Mouse (Mus musculus): ENCODE results near the gene Ppargc1a. TPM values are rescaled to one million over a fixed set of nuclear protein-coding genes. Genes with fewer than 3 reads are reported as not detected.
A peak's percentile ranks its signal among the peaks of the same experiment; 100 is the strongest.

Gene Ppargc1a
- total RNA-seq, 2 experiments from 2014 or later: 120 to 159 TPM

DNA sequence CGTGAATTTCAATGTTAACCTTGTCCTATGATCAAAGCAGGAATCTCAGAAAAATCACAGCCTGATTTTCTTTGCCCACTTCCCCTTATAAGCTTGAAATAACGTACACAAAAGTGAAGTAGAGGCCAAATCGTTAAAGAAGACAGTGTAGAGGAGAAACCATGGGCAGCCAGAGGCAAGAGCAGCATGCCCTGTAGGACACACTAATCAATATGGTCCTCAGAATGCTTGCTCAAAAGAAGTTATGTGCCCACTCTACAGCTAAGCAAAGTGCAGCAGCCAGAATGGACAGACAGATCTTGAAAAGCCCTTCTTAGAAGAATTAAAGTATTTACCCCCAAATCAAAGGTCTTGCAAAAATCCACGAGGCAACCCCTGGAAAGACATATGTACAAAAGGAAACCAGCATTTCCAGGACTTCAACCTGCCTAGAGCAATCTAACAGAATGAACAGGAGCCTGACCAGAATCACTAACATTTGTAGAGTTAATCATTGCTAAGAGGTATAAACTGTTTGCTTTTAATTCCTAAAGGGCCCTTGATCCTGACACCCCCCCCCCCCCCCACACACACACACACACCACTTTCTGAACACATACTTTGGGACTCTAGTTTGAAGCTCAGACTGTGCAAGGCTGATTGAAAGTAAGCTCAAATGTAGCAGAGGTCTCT, 9.8 kb downstream of the Ppargc1a start:
- intact Hi-C loops (cut with DNase I): no loop called here
- no peak for DNase-seq

DNA sequence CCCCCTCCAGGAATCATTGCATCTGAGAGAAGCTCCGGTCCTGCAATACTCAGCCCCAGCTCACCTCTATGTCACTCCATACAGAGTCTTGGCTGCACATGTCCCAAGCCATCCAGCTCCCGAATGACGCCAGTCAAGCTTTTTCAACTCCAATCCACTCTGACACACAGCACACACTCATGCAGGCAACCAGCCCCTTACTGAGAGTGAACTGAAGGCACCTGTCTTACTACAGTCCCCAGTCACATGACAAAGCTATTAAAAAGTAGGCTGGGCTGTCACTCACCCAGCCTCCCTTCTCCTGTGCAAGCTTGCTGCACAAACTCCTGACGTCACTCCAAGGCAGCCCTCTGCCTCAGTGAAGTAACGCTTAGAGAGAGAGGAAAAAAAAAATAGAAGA, 13.9 kb downstream of the Ppargc1a start:
- intact Hi-C loops (cut with DNase I): loop anchor here (5.0 kb wide), 1 partner anchor 39 kb away; no protein-coding TSS in a partner anchor
- DNase-seq: peak; percentile 37 to 53

DNA sequence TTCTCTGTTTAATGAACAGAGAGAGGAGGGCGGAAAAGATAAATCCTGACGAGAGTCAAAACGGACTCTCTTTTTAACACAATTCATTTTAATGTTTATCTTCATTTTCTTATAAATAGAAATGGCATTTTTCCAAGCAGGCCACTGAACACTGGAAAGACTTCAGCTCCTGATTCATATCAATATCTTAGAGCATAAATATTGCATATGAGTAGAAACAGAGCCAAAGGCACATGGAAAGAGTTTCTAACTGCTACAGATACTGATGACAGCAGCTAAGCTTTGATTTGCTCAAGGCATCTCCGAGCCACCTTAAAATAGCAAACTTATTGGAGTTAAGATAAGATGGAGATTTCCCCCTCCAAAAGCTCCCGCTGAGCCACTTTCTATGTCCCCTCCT, 14.3 kb downstream of the Ppargc1a start:
- intact Hi-C loops (cut with DNase I): loop anchor here (5.0 kb wide), 1 partner anchor 39 kb away; no protein-coding TSS in a partner anchor
- no peak for DNase-seq

DNA sequence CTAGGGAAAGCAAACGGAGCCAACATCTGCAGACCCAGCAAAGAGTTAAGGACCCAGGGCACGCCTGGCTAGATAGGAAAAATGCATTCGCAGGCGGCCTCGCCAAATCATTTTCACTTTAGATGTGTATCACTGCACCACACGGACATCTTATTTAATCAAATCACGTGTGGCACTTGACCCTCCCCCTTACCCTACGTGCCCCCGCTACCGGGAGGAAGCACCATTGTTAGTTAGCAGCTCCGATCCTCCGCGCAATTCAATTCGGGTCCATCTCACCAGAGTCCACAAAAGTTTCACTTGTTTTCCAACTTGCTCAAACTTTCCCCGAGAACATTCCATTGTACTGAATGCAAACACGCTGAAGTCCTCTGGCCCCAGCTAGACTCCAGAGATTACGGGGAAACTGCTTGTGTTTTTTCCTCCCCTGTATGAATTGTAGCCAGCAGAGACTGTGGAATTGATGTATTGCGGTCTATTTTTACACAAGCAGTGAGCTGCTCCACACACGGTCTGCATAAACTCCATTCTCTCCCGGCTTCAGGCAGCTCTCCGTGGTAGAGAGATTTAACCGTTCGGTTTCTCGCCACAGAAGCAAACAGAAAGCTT, 14.9 kb downstream of the Ppargc1a start:
- peak; percentile 45 to 56 for DNase-seq
- intact Hi-C loops (cut with DNase I): loop anchor here (5.0 kb wide), 1 partner anchor 40 kb away; no protein-coding TSS in a partner anchor

DNA sequence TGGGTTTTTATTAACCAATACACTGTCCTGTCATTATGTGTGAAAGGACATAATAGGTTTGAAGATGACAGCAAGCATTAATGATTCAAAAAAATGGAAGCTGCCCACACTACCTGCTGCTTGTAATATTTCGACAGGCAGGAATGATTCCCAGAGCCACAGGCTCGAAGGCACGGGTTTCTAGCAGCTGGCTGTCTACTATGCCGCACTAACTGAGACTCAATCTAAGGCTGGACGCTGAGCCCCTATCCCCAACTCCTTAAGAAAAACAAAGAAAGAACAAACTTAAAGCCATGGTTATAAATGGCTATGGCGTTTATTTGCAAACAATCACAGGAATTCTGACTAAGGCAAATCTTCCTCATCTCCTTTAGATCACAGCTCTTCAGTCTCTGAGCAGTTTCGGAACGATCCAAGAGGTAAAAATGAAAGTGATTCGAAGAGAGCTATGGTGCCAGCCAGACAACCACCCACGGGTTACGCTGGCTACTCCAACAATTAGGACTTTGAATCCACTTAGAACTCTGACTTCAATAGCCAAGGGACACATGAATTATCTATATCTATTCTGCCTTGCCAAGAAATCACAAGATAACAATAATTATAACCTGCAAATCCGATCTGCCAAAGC, 15.6 kb downstream of the Ppargc1a start:
- DNase-seq: no peak
- intact Hi-C loops (cut with DNase I): loop anchor here (5.0 kb wide), 1 partner anchor 40 kb away; no protein-coding TSS in a partner anchor

DNA sequence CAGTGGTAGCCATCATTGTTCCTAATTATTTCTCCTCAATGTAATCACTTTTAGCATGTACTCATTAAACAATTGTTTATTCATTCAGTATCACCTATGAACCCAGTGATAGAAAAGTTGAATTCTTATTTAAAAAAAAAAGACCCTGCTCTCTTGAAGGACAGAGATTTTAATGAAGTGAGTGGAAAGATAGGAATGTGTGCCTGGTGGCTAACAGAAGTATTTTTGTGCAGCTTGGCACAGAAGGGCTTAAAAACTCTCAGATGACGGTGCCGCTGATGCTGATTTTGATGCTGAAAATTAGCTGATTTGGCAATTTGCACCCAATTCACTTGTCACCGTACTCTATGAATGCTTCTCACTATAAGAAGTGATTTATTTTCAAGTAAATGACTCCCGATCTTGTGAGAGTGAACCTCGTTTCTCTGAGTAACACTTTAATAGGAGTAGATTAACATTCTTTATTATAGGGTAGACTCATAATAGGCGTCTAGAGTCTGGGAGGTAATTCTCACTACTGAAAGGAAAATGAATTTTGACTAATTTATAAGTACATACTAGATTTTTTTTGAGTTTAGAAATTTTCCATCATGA, 20.0 kb downstream of the Ppargc1a start:
- intact Hi-C loops (cut with DNase I): no loop called here
- no peak for DNase-seq

DNA sequence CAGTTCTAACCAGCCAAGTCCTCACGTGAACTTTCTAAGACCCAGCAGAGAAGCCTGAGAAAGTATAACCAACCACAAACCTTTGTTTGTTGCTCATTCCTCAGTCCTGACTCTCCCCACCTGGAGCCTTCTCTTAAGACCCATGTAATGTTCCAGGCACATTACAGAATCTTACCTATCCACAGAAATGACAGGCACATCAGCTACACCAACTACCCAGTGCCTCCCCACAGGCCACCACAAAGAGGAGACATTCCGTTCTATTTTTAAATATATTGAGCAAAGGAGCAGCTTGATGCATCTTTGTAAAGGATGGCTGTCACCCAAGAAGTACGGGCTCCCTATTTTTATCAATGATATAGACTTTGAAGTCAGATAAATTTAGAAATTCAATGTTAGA, 20.7 kb downstream of the Ppargc1a start:
- intact Hi-C loops (cut with DNase I): no loop called here
- no peak for DNase-seq

DNA sequence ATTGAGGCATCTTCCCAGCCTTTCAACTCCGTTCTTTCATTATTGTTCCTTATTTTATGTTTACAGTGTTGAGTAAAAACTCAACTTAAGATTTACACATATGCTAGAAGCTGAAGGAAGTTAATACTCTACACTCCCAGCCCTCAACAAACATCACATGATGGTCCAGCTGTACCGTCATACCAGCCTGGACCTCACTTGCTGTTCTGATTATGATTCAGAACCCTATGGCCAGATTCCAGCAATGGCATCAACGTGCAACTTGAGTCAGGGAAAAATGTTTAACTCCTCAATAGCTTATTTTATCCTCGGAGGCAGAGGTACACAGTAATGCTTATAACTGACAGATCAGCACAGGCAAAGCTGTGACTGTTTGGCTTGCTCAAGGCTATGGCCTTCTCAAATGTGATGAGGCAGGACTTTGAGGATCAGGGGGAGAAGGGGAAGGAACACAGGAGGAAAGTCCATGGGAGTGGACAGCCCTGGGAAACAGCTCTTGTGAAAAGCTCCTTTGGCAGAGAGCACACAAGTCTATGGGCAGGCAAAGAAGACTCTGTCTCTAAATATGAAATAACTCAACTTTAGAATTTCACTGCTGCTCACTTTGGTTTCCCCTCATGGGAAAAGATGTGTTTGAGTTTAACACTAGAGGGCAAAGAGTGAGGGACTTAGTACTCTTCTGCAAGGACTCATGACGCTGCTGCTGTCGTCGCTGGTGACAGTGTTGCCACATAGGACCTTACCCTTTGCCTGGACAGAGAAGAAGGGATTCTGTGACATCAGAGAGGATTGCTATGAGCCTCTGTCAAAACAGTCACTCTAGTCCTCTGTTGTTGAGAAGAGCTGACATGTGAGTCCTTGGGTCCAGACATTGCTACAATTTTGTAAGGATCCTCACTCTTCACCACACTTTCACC, 22.1 kb downstream of the Ppargc1a start:
- intact Hi-C loops (cut with DNase I): no loop called here
- DNase-seq: no peak

DNA sequence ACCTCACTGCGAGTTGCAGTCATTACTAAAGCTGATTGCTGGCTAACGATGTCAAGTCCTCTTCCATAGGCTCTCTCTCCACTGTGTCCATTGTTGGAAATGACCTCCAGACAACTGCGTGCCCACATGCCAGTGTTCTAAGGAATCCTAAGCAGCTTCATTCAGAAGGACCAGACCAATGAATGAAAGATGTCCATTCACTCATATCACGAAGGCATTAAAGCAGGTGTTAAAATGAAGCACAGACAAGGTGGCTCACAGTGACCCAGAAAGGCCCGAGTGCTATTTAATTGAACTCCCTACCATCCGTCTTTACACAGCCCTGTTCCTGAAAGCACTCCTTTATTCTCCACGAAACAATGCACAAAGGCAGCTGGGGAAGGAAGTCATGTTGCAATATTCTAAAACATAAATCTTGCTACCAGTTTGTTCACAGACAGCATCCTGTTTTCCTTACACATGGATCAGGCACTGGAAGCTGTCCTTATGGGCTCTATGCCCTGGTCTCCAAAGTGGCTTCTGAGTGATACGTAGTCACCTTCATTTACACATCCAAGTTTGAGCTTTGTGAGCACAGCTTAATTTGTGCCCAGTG, 23.3 kb downstream of the Ppargc1a start:
- intact Hi-C loops (cut with DNase I): no loop called here
- DNase-seq: no peak

DNA sequence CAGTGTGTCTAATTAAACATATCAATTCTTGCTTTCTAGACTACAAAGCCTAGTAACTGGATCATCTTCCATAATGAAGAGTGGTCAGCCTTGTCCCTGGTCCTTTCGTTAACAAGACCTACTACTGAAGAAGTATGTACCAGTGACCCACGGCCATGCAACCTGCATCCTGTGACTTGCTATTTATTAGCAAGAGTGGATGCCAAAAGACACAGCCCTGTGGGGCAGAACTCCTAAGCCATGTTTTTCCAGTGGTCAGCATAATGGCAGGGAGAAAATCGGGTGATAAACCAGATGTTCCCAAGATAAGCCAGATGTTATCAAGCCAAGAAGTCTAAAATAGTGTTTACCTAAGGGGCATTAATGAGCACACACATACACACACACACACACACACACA, 26.0 kb downstream of the Ppargc1a start:
- intact Hi-C loops (cut with DNase I): no loop called here
- no peak for DNase-seq

DNA sequence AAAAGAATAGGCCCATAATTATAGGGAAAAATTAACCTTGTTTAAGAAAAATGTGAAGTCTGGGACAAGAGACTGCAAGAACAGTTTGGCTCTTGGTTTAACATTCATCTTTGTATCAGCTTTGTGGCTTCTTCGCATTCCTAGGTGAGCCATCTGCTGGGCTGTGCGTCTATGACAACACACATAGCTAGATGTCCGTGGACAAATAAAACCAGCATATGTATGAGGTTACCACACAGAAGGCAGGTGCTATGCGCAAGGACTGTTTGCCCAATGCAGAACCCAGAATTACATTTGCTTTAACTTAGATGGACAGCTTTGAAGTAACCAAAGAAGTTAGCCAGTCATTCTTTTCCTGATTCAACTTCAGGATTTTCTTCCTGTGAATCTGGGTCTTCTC, 26.7 kb downstream of the Ppargc1a start:
- intact Hi-C loops (cut with DNase I): no loop called here
- no peak for DNase-seq

DNA sequence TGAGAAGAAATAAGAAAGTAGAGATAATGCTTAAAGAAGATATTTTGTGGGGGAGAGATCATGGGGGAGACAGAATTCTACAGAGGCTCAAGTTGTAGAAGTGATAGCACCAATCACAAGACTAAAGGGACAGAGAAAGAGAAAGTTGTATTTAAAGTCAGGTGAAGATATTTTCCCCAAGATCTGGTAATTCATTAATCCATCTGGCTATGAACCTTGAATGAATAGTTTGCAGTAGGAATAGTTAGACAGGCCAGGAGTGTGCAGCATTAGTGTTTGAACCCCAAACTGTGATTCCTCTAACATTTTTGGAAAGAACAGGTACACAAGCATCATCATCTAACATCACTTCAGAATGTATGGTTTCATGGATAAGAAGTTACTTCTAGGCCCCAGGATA, 28.0 kb downstream of the Ppargc1a start:
- DNase-seq: no peak
- intact Hi-C loops (cut with DNase I): no loop called here

DNA sequence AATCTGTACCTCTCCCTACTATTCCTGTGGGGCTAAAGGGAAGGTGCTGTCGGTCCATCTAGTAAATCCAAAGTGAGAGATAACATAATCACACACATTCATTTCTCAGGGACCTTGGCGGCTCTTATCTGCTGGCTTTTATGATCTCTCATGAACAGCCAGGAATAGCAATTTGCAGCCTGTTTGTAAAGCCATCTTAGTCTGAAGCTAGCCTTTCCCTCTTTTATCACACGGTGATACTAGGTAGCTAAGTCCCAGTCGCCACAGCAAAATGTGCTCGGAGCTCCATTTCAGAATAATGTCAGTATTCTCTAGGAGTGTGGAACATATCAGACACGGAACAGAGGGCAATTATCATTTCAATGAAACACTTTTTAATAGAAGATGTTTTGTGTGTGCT, 29.2 kb downstream of the Ppargc1a start:
- DNase-seq: no peak
- intact Hi-C loops (cut with DNase I): no loop called here

DNA sequence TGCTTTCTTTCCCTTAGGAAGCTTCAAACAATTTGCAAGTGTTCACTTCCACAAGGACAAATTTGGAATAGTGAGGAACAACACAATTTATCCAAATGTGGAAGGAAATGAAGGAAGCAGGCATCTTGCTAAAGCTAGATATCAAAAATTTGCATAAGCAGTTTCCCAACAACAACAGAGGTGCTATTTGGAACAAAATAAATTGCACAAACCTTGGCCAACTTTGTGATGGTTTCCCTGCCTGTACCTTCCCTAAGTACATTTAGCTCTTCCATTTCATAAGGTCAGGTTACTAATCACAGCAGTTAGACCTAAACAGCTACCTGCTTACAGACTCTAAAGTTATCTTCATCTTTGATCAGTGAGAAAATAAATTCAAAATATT, 29.9 kb downstream of the Ppargc1a start:
- no peak for DNase-seq
- intact Hi-C loops (cut with DNase I): no loop called here

DNA sequence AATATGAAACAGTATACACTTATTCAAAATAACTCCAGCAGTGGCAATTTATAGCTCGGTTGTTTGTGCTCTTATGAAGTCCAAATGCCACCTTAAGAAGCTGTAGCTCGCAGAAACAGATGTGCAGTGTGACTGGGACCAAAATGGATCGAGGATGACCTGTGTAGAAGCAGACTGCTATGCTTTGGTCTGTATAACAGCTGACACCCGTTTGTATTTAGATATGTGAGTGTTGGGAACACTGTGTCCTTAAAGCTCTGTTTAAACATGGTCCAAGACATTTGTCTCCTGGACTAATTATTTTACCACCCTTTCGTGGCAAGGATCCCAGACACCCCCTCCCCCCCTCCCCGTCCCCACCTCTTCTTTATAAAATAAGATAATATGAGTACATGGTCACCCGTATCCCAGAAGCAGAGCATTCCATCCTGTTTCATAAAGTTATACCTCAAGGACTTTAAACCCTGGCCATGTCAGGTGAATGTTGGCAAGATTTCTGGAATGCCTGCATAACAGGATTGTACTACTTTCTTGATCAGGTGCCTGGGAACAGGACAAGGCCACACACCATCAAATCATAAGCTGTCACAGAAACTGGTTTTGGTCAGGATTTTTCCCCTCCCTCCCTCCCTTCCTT, 30.4 kb downstream of the Ppargc1a start:
- DNase-seq: no peak
- intact Hi-C loops (cut with DNase I): no loop called here

DNA sequence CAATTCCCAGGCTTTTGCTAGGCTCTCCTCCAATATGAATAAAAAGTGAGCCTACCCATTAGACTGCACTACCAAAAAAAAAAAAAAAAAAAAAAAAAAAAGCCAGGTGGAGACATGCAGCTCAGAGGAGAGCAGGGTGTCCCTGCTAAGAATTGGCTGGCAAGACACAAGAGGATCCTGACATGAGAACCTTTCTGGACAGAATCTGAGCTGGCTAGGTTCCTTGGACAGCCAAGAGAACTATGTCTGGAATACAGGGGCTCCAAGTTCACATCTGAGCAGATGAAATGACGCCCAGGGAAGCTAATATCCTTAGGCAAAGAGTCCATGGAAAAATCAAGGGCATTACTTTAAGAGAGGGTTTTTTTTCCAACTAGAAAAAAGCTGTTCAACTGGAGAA, 33.1 kb downstream of the Ppargc1a start:
- DNase-seq: no peak

DNA sequence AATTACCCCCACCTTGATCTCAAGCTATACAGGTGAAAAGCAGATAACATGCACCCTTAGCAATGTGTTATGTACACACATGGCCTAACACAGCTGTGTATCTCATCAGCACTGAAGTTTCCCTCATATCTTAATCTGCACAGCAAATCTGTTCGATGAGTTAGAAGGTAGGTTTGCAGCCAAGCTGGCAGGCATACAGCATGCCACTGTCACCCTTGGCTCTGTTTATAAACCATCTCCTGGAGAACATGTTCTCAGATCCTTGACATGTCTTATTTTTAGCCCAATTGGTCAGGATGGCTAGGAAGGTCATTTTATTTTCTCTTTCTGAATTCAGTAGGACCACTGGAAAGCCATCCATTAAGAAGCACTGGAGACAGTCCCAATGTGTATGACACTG, 36.2 kb downstream of the Ppargc1a start:
- DNase-seq: no peak
- intact Hi-C loops (cut with DNase I): no loop called here

More for the DNA sequence above, 33.1 kb downstream of the Ppargc1a start:
- intact Hi-C loops (cut with DNase I): no loop called here

DNA sequence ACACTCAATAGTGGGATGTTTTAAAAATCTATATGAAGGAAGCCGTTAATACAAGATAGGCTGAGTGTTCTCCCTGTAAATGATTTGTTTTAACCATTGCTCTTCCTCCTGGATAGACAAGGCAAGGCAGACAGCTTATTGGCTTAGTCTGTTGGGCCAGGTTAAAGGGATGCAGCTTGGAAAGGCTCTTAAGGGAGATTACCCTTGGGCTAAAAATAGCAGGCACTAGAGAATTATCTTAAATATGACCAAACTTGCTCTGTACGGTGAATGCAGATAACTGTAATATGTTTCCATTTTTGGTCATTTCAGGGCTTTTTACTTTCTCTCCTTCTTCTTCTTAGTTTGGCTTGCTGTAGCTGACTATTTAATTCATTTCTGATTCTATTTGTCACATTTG, 38.1 kb downstream of the Ppargc1a start:
- intact Hi-C loops (cut with DNase I): no loop called here

DNA sequence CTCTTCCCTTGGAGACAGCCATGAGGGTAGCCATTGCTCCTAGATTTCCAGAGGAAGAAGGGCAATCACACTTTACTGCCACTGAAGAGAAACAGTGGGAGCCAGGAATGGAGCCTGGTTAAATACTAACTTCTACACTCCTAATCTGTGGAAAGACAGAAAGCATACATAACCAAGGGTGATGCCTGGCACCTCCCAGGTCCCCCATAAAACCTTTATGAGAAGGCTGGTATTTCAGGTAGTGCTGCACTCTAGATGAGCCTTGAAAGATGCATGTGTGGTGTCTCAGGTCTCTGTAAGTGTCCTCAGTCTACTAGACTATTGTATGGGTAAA, 39.4 kb downstream of the Ppargc1a start:
- intact Hi-C loops (cut with DNase I): no loop called here
- no peak for DNase-seq

More for the DNA sequence above, 38.1 kb downstream of the Ppargc1a start:
- no peak for DNase-seq
